Mouse (Mus musculus) layer of hippocampus, adult 6 months (tissue): ENCODE results near the gene Pex14. TPM values are rescaled to one million over a fixed set of nuclear protein-coding genes. Genes with fewer than 3 reads are reported as not detected.

Experiments
- long read RNA-seq, 2 experiments: library from polyadenylated mRNA; unstranded; transcript quantifications; one replicate each; pipeline ENCODE4 v2.0.0; 2019 to 2020
- polyA plus RNA-seq: library from polyadenylated mRNA; unstranded; fragments of <200 nt; fragmentation: Nextera tagmentation; gene quantifications from 2 replicates; pipeline ENCODE4 v1.2.3, GENCODE M21; 2021

Pex14 gene
- 52.1 and 52.4 TPM in 2 replicates for polyA plus RNA-seq
- long read RNA-seq, experiment 1, transcript Pex14-201 (9 exons, 2,006 nt): major isoform, 117 of 140 reads
- long read RNA-seq, experiment 1, partial matches to known transcripts: 10 of 140 reads
- long read RNA-seq, experiment 1, other reads (novel, unspliced or antisense): 13 of 140 reads
- long read RNA-seq, experiment 2, transcript Pex14-201 (9 exons, 2,006 nt): major isoform, 533 of 580 reads
- long read RNA-seq, experiment 2, partial matches to known transcripts: 18 of 580 reads
- long read RNA-seq, experiment 2, other reads (novel, unspliced or antisense): 28 of 580 reads

GRCm38 (mm10) chr4:149099369-149100017 lies at the start of gene Pex14:
Gene Pex14, minus strand, starts transcription at chr4:149099876.

GRCm38 (mm10) chr4:149136982-149137770 lies 37.5 kb upstream of the Pex14 start, which contains the start of gene Cenps:
Gene Cenps, minus strand, starts transcription at chr4:149137629.

GRCm38 (mm10) chr4:149126663-149127062 lies 27.0 kb upstream of the Pex14 start, which contains the start of gene Cort:
Gene Cort, minus strand, starts transcription at chr4:149126763.

GRCm38 (mm10) chr4:149103875-149104561 lies 4.3 kb upstream of the Pex14 start, which contains the start of gene Dffa:
Gene Dffa, plus strand, starts transcription at chr4:149104146.

Other genes starting within 250 kb of the Pex14 start
- 9.4 and 11.6 TPM in 2 replicates for gene Dffa, start 4.3 kb upstream of the Pex14 start, polyA plus RNA-seq
- 29.8 and 34.4 TPM in 2 replicates for gene Cort, start 26.9 kb upstream of the Pex14 start, polyA plus RNA-seq
- gene Cenps, start 37.8 kb upstream of the Pex14 start, polyA plus RNA-seq: 5.4 and 7.4 TPM in 2 replicates
- 14.6 and 17.7 TPM in 2 replicates for gene Pgd, start 66.9 kb upstream of the Pex14 start, polyA plus RNA-seq
- gene Kif1b, start 207.8 kb upstream of the Pex14 start, polyA plus RNA-seq: 53.2 and 57.3 TPM in 2 replicates